Mouse (Mus musculus) c-Kit-negative CD71-positive TER-119-positive erythroid progenitor cells, embryonic 14.5 days (primary cell): ENCODE measurements around the gene Atrip.
A peak's percentile ranks its signal among the peaks of the same experiment; 100 is the strongest.

Source experiments
- DNase-seq: peaks from one replicate; pipeline ENCODE4 v3.0.0-alpha.2; 2013; ENCODE audit warnings: low read depth, low spot score

Atrip gene

GRCm38 (mm10) chr9:109058006-109058765 lies 15.7 kb downstream of the Atrip start:
- no peak for DNase-seq

DNA sequence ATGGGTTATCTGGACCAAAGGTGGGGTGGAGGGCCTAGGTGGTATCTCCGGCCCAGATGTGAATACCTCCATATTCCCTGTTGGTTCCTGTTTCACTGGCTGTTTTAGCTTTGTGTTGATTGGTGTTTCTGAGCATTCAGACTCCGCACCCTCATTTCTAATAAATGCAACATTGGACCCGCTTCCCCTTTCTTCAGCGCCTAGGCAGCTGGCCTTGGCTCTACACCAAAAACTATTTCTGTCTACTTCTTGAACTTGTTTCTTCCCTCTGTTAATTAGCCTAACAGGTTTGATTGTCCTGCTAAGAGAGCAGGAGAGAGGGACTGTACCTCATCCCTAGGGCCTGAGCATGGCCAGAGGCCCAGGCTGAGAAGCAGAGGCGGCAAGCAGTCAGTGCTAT lies 16.4 kb downstream of the Atrip start:
- no peak for DNase-seq

GRCm38 (mm10) chr9:109056916-109057315 lies 17.0 kb downstream of the Atrip start:
- no peak for DNase-seq

DNA sequence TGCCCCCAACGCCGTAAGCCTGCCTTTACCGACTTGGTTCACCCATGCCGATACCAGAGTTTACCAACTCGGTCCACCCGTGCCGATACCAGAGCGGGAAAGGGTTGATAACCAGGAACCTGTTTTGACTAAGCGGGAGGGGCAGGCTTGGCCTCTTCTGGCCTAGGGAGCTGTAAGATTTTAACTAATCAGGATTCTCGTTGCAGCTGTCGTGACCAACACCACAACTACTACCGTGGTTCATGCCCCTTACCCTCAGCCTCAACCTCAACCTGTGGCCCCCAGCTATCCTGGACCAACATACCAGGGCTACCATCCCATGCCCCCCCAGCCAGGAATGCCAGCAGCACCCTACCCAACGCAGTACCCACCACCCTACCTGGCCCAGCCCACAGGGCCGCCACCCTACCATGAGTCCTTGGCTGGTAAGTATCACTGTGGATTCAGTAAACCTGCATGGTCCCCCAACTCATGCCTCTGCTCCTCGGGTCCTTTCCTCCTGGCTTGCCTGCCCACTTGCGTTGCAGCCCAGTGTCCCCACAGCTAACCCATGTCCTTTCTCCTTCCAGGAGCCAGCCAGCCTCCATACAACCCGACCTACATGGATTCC lies 17.7 kb downstream of the Atrip start:
- no peak for DNase-seq

- DNase-seq = no peak
Measured at GRCm38 (mm10) chr9:109055271-109056030, 18.5 kb downstream of the Atrip start.

DNA sequence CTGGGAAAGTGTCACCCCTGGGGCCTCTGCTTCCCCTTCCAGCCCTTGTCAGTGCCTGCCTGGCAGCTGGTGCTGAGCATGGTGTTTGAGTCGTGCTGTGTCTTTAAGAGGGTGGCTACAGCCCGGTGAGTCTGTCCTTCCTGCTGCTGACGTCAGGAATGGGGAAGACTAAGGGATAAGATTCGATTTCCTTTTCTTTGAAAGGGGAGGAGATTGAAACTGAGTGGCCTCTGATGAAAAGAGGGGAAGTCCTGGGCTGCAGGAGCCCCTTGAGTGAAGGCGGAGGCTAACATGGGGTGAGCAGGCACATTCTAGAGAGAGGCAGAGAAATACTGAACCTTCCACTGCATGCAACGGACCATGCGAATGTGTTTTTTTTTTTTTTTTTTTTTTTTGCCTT lies 19.2 kb downstream of the Atrip start:
- no peak for DNase-seq

GRCm38 (mm10) chr9:109053851-109054250 lies 20.1 kb downstream of the Atrip start:
- DNase-seq = no peak

GRCm38 (mm10) chr9:109053366-109053765 lies 20.6 kb downstream of the Atrip start:
- no peak for DNase-seq

DNA sequence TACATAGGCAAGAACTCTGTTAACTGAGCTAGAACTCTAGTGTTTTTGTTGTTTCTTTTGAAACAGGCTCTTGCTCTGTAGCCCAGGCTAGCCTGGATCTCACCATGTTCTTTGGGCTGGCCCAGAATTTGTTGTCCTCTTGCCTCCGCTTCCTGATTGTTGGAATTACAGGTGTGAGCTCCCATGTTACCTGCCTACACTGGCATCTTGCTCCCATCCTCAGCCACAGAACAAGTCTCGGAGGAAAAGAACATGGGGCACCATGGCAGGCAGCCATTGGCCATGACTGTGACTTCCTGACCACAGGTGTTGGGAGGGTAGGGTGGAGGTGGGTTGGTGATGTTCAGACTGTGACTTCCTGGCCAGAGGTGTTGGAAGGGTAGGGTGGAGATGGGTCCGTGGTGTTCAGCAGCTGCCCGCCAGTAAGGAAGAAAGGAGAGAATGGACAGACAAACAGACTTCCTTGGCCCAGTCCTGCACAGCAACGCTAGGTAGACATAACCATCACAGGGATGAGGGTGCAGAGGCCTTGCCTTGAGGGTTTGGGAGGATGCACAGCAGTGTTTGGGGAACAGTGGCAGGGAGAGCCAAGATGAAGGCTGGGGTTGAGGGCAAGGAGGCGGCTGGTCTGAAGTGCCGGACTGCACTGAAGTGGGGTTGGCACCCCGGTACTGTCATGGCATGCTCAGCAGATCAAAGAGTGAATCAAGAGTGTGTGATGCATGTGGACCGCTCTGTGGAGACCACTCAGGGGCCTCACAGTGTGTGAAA lies 21.2 kb downstream of the Atrip start:
- DNase-seq = no peak

GRCm38 (mm10) chr9:109051651-109052489 lies 22.1 kb downstream of the Atrip start:
- no peak for DNase-seq

DNA sequence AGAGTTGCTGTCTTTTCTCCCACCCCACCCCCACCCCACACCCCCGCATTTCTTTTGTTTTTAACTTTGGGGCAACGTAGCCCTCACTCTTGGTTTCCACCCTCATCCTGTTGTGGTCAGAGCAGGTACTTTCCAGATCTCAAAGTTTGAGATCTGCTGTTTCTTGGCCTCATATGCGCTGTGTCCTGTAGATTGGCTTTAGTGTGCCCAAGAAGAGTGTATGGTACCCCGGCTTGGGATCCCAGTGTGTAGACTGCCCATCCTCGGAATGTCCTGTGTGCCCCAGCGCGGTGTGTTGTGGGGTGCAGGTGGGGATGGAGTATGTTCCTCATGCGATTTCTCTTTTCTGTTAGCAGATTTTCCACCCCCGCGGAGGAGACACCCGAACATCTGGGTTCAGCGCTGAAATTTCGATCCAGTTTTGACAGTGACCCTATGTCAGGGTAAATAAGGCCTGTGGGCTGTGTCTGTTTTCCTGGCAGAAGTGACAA lies 22.9 kb downstream of the Atrip start:
- DNase-seq = no peak

GRCm38 (mm10) chr9:109050674-109050997 lies 23.3 kb downstream of the Atrip start:
- no peak for DNase-seq

GRCm38 (mm10) chr9:109049996-109050673 lies 23.8 kb downstream of the Atrip start:
- no peak for DNase-seq

GRCm38 (mm10) chr9:109049316-109049715 lies 24.6 kb downstream of the Atrip start:
- no peak for DNase-seq

- peak; percentile 15 for DNase-seq
Measured at GRCm38 (mm10) chr9:109046306-109046705, 27.6 kb downstream of the Atrip start.

GRCm38 (mm10) chr9:109041351-109041750 lies 32.6 kb downstream of the Atrip start:
- no peak for DNase-seq

GRCm38 (mm10) chr9:109040906-109041305 lies 33.0 kb downstream of the Atrip start:
- no peak for DNase-seq

GRCm38 (mm10) chr9:109040216-109040615 lies 33.7 kb downstream of the Atrip start:
- no peak for DNase-seq

DNA sequence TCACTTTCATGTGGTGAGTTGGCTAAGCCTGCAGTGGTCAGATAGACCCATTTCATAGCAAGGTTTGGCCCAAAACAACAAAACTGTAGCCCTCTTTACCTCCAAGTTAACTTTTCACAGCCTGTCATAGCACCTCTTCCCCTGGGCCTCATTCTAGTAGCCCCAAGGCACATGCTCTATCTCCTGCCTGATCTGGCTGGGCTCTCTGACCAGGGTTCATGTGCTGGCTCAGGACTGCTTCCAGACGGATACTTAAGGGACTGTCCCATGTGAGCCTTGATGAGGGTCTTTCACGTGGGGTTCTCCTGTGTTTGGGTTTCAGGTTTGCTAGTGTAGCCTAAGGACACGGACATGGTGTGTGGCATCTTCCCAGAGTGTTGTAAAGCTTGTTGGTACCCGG lies 34.2 kb downstream of the Atrip start:
- DNase-seq = no peak

GRCm38 (mm10) chr9:109038901-109039364 lies 35.0 kb downstream of the Atrip start:
- DNase-seq = no peak
